Mouse (Mus musculus): ENCODE measurements around the gene Evi2.

The Evi2 gene

GRCm38 (mm10) chr11:79523560-79524309 lies 6.7 kb downstream of the Evi2 start, which contains the start of gene Evi2b:
TSS of gene Evi2b (minus strand) at chr11:79523762.
- no peak for DNase-seq

- no peak for DNase-seq
Measured at GRCm38 (mm10) chr11:79522944-79523343, 7.4 kb downstream of the Evi2 start.

GRCm38 (mm10) chr11:79521930-79522329 lies 8.5 kb downstream of the Evi2 start:
- no peak for DNase-seq

DNA sequence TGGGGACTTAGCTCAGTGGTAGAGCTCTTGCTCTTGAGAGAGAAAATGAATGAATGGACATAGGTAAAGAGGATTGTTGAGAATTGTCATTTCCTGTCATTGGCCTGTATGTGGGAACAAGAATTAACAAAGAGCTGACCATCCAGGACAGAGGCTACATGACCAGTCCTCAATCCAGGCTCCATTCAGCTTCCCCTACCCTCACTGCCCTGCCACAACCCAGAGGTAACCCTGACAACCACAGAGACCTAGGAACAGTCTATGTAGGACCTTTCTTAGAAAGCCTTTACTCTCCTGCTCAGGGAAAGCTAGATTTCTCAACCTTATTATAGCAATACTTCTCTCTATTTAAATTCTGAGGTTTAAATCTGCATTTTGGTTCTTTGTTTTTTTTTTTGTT lies 9.6 kb downstream of the Evi2 start:
- no peak for DNase-seq

DNA sequence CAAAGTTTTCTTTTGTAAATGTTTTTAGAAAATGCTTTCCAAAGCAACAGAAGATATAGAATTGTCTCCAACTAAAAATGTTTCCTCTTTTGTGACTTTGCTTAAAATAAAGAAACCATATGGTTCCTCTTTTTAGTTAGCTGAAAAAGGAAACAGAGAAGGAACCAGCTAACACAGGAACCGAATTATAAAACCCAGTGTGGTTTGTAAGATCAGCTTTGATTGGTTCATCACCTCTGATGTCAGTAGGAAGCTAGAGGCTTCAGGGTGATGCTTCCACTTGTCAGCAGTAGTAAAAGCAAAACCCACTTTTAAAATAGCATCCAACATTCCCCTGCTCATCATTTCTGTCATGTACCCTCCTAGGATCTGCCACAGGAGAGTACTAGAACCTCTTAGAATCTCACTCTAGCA lies 10.5 kb downstream of the Evi2 start:
- DNase-seq, result peak in 1 of 2 experiments; percentile 18

GRCm38 (mm10) chr11:79519299-79519698 lies 11.1 kb downstream of the Evi2 start:
- no peak for DNase-seq

- DNase-seq, result no peak
Measured at GRCm38 (mm10) chr11:79515798-79516197, 14.6 kb downstream of the Evi2 start.

GRCm38 (mm10) chr11:79515331-79515730 lies 15.1 kb downstream of the Evi2 start:
- no peak for DNase-seq

DNA sequence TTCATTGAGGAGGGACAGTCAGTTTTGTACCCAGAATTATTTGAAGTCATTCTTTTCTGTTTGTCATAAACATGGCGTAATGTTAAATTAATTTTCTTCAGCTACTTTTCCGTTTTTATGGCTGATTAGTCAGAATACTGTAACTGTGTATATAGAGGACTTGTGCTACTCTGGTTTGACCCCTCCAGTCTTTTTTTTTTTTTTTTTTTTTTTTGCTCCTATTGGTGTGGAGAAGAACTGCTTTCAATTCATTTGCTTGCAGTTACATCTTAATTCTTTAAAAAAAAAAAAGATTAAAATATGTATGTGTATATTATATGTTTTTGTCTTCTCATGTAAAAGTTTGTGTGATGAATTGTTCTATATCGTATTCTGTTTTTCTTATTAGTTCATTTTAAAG lies 18.4 kb downstream of the Evi2 start:
- no peak for DNase-seq

- no peak for DNase-seq
Measured at GRCm38 (mm10) chr11:79504506-79504905, 25.9 kb downstream of the Evi2 start.

GRCm38 (mm10) chr11:79503845-79504244 lies 26.5 kb downstream of the Evi2 start, which contains the start of gene Omg:
TSS of gene Omg (minus strand) at chr11:79504084.
- DNase-seq, result no peak

- DNase-seq, result no peak
Measured at GRCm38 (mm10) chr11:79502917-79503316, 27.5 kb downstream of the Evi2 start.

DNA sequence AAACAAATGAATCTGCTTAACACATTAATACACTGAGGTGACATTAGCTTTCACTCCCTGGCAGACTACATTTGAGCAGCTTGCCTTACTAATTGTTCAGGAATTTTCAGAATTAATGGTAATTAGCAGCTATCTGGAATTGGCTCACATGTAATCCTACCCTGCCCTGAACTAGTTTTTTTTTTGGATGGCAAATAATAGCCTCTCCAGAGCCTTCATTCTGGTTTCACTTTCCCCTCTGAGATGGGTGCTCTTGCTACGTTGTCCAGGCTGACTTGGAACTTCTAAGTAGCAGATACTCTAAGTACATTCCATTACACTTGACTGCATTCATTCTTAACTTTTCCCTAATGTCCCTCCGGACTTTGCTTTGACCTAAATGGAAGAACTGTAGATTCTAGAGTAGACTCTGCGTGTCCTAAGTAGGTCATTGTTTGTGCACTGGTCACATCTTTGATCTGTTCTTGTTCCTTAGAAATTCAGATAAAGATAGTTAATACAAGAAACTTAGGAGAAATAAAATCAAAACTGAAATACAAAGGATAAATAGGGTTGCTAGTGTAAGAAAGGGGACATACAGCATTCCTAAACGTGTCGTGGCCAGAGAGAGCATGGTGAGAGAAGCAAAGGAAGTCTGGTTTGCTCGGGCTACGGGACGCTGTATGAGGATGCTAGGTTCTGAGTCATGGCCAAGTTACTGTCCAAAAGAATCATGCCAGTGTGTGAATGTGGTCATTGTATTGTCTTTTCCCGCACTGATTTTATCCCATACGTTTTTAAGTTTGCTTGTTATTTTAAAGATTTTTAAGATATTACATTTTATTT lies 35.2 kb downstream of the Evi2 start:
- DNase-seq, result peak in 1 of 2 experiments; percentile 15

GRCm38 (mm10) chr11:79484721-79485120 lies 45.7 kb downstream of the Evi2 start:
- no peak for DNase-seq

DNA sequence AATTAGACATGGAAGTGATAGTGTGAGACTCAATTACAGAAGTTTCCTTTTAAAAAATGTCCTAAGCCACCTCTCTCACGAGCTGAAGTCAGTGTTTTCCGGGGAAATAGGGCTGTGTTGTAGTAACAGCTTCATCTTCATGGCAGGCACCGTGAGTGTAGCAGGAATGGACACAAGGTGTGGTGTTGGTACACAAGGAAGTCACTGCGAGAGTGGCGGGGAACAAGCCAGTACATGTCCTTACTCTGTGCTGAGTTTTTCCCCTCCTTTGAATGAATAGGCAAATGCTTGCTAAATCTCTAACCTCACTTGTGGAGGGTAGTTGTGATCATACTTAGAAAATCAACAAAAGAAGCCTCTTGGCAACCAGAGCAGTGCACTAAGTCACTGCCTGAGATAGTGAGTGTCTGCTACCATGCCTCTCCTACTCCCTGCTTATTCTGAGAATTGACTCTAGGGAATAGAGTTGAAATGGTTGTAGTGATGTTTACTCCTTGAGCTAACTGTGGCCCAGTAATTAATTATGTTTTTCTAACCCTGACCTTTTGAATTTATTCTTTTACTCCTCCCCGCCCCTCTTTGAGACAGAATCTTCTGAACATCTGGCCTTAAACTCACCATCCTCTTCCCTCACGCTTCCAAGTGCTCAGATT lies 46.4 kb downstream of the Evi2 start:
- DNase-seq, result peak; percentile 12 to 36

- peak in 1 of 2 experiments; percentile 19 for DNase-seq
Measured at GRCm38 (mm10) chr11:79483392-79483791, 47.0 kb downstream of the Evi2 start.

DNA sequence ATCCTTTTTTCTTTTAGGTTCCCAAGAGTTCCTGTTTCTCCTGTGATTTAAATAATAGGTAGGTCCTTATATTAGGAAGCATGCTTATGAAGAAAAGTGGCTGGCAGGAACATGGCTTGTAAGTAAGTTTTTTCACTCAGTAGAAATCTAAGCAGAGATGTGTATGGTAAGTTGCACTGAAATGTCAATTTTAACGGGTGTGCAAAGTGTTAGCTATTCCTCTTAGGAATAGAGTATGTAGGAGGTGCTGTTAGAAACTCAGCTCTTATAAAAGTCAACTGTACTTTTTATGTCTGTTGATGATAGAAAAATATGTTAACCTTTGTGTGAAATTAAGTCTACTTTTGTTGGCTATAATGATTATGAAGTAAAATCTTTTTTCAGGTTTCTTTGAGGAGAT lies 62.3 kb downstream of the Evi2 start:
- no peak for DNase-seq
